Mouse (Mus musculus): ENCODE results near the gene Krcc1. TPM values are rescaled to one million over a fixed set of nuclear protein-coding genes. Genes with fewer than 3 reads are reported as not detected.
"Not testable (repeated sequence)": the region's sequence is repeated elsewhere in the genome, so short reads cannot be mapped to it uniquely, and the experiment has no call there.

Gene Krcc1
- polyA plus RNA-seq, 1 experiment from 2014 or later: 21.5 TPM

DNA sequence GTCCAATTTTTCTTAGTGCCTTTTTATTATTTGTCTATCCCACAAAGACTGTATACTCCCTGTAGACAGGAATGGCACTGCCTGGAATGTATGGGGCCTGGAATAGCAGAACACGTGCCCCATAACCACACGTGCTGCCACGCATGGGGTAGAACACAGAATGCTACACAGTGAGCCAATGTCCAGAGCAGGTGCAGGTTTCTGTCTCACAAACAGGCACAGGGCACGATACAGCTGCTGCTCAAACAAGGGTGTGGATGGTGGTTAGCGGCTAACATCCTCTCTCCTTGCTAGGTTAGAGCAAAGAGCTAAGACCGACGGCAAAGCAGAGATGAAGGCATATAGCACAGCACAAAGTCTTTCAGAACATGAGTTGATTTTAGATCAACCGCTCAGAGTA lies 36.0 kb downstream of the Krcc1 start:
- DNase-seq (ENCODE audit: low spot score) (no peak), ATAC-seq (ENCODE audit: low FRiP score) (no peak)
- H3K4me3 ChIP-seq (replicated peaks; ENCODE audit: low read length): no peak overlapping the region
- no peaks in the 10 kb centered on the region for H3K9me3 ChIP-seq (ENCODE audit: control insufficient read depth, low read length)
- WGBS: 87% methylated on average over 8 of the region's 8 CpGs
- no peaks in the 10 kb centered on the region for H3K4me1 ChIP-seq (replicated peaks; ENCODE audit: control insufficient read depth, insufficient read depth, low read length)
- H3K36me3 ChIP-seq (replicated peaks; ENCODE audit: control insufficient read depth, insufficient read depth): no peaks in the 10 kb centered on the region
- no peak overlapping the region for H3K27ac ChIP-seq
- no peak overlapping the region for H3K4me2 ChIP-seq (replicated peaks)
- no peak overlapping the region for H3K9ac ChIP-seq
- H3K27me3 ChIP-seq (ENCODE audit: control insufficient read depth, insufficient read depth, low read length): no peaks in the 10 kb centered on the region

DNA sequence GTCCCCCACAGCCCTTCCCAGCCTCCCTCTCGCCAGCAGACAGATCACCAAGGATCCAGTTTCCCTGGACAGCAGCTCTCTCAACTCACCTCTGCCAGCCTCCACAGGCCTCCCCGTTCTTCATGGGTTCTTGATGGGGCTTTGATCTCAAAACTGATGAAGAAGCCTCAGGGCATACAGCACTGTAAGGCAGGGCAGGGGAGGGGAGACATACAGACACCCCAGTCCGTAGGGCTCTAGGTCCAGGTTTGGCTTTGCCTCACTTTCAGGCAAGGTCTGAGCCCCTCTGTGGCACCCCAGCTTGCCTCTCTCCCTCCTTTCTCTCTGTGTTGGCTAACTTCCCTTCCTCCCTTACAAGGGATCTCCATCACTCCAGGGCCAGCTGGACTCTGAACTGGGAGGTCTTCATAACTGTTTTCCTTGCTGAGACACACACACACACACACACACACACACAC lies 50.4 kb downstream of the Krcc1 start, which contains the start of gene Smyd1:
Gene Smyd1 (minus strand): TSS at position 408 of the 458 bp plus-strand sequence.
- Histone ChIP-seq H3K27me3 (ENCODE audit: control insufficient read depth, insufficient read depth, low read length) (no peaks in the 10 kb centered on the region), H3K27ac (no peak within 1 kb of the TSS), H3K4me1 (replicated peaks; ENCODE audit: control insufficient read depth, insufficient read depth, low read length) (no peaks in the 10 kb centered on the region), H3K4me3 (replicated peaks; ENCODE audit: low read length) (no peak within 1 kb of the TSS), H3K9ac (no peak within 1 kb of the TSS), H3K4me2 (replicated peaks) (no peak within 1 kb of the TSS), H3K9me3 (ENCODE audit: control insufficient read depth, low read length) (no peaks in the 10 kb centered on the region), H3K36me3 (replicated peaks; ENCODE audit: control insufficient read depth, insufficient read depth) (no peaks in the 10 kb centered on the region)
- ATAC-seq (ENCODE audit: low FRiP score) (no peak), DNase-seq (ENCODE audit: low spot score) (no peak)
- WGBS: 88% methylated on average over 3 of the region's 3 CpGs

DNA sequence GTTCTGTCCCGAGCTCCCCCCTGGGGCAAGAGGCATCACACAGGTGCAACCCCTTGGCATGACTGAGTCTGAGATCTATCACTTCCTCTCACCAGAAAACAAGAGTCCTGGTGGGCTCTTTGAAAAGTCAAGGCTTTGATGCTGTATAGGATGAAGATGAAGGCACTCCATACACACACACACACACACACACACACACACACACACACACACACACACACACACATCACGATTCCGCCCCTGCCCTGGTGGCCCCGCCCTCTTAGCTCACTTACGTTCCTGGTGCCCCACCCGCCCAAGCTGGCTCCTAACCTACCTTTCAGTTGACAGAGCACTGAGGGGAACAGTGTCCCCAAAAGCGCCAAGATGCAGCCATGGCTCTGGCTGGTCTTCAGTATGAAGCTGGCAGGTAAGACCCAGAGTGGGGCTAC lies 51.0 kb downstream of the Krcc1 start, which contains the start of gene Cd8b1:
Gene Cd8b1 (plus strand): TSS at position 298 of the 431 bp plus-strand sequence.
- Histone ChIP-seq H3K27ac (no peak within 1 kb of the TSS), H3K4me3 (replicated peaks; ENCODE audit: low read length) (no peak within 1 kb of the TSS), H3K4me1 (replicated peaks; ENCODE audit: control insufficient read depth, insufficient read depth, low read length) (no peaks in the 10 kb centered on the region), H3K4me2 (replicated peaks) (no peak within 1 kb of the TSS), H3K9ac (no peak within 1 kb of the TSS), H3K9me3 (ENCODE audit: control insufficient read depth, low read length) (no peaks in the 10 kb centered on the region), H3K27me3 (ENCODE audit: control insufficient read depth, insufficient read depth, low read length) (no peaks in the 10 kb centered on the region), H3K36me3 (replicated peaks; ENCODE audit: control insufficient read depth, insufficient read depth) (no peaks in the 10 kb centered on the region)
- WGBS: 90% methylated on average over 7 of the region's 7 CpGs
- no peak for ATAC-seq (ENCODE audit: low FRiP score)
- DNase-seq (ENCODE audit: low spot score): no peak

DNA sequence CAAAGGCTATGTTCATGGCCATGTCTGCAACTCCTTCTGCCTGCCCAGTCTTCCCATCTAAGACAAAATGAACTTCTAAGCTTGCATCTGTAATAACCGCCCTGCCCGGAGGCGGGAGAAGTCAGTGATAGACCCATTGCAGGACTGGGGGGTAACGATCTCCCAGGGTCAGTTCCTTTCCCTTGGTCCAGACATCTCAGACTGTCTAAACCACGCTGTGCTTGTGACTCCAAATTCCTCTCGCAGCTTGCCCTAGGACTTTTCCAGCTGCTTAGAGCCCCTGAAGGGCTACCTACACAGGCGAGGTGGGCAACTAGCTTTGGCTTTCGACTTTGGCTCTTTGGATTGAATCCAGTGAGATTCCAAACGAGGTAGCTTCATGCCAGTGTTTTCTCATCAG lies 53.3 kb downstream of the Krcc1 start:
- no peak overlapping the region for H3K4me3 ChIP-seq (replicated peaks; ENCODE audit: low read length)
- 90% methylated on average over 9 of the region's 9 CpGs for WGBS
- H3K9me3 ChIP-seq (ENCODE audit: control insufficient read depth, low read length): no peaks in the 10 kb centered on the region
- no peak overlapping the region for H3K4me2 ChIP-seq (replicated peaks)
- no peaks in the 10 kb centered on the region for H3K36me3 ChIP-seq (replicated peaks; ENCODE audit: control insufficient read depth, insufficient read depth)
- DNase-seq (ENCODE audit: low spot score) (no peak), ATAC-seq (ENCODE audit: low FRiP score) (no peak)
- no peak overlapping the region for H3K27ac ChIP-seq
- no peak overlapping the region for H3K9ac ChIP-seq
- H3K4me1 ChIP-seq (replicated peaks; ENCODE audit: control insufficient read depth, insufficient read depth, low read length): no peaks in the 10 kb centered on the region
- no peaks in the 10 kb centered on the region for H3K27me3 ChIP-seq (ENCODE audit: control insufficient read depth, insufficient read depth, low read length)

DNA sequence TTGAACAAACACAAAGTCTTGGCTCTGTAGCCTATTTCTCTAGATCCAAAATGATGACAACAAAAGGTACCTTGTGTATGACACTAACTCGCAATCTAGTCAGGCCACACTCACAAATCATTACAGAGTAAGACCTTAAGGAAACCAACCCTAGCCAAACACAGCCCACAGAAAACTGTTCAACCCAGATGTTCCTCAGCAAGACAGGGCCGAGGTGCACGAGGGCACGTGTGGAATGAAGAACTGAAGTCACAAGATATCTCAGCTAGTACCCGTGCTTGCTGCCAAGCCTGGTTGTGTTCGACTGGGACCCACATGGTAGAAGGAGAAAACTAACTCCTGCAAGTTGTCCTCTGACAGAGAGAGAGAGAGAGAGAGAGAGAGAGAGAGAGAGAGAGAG lies 58.4 kb downstream of the Krcc1 start:
- Histone ChIP-seq H3K27ac (no peak overlapping the region), H3K9ac (no peak overlapping the region), H3K27me3 (ENCODE audit: control insufficient read depth, insufficient read depth, low read length) (no peaks in the 10 kb centered on the region), H3K9me3 (ENCODE audit: control insufficient read depth, low read length) (no peaks in the 10 kb centered on the region), H3K4me2 (replicated peaks) (no peak overlapping the region), H3K4me3 (replicated peaks; ENCODE audit: low read length) (no peak overlapping the region), H3K4me1 (replicated peaks; ENCODE audit: control insufficient read depth, insufficient read depth, low read length) (no peaks in the 10 kb centered on the region), H3K36me3 (replicated peaks; ENCODE audit: control insufficient read depth, insufficient read depth) (no peaks in the 10 kb centered on the region)
- 89% methylated on average over 6 of the region's 6 CpGs for WGBS
- no peak for ATAC-seq (ENCODE audit: low FRiP score)
- DNase-seq (ENCODE audit: low spot score): no peak

DNA sequence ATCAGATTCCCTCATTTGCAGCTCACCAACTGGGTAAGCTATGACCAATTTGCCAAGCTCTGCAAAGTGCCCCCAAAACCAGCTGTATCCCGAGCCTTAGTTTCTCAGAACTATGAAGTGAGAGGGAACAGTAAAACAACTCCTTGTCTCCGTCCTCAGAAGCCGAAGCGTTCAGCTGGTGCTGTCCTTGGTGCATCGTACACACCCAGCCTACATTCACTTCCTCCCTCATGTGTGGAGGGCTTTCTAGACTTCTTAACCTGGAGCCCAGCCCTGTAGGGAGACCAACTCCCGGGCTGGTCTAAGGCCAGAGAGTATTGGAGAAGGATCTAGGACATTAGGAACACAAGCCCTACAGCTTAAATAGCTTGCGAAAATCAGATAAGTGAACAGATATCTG lies 59.0 kb downstream of the Krcc1 start:
- Histone ChIP-seq H3K36me3 (replicated peaks; ENCODE audit: control insufficient read depth, insufficient read depth) (no peaks in the 10 kb centered on the region), H3K4me3 (replicated peaks; ENCODE audit: low read length) (no peak overlapping the region), H3K27me3 (ENCODE audit: control insufficient read depth, insufficient read depth, low read length) (no peaks in the 10 kb centered on the region), H3K4me2 (replicated peaks) (no peak overlapping the region), H3K9ac (no peak overlapping the region), H3K9me3 (ENCODE audit: control insufficient read depth, low read length) (no peaks in the 10 kb centered on the region), H3K4me1 (replicated peaks; ENCODE audit: control insufficient read depth, insufficient read depth, low read length) (no peaks in the 10 kb centered on the region), H3K27ac (no peak overlapping the region)
- no peak for ATAC-seq (ENCODE audit: low FRiP score)
- no peak for DNase-seq (ENCODE audit: low spot score)
- WGBS: 93% methylated on average over 7 of the region's 7 CpGs

DNA sequence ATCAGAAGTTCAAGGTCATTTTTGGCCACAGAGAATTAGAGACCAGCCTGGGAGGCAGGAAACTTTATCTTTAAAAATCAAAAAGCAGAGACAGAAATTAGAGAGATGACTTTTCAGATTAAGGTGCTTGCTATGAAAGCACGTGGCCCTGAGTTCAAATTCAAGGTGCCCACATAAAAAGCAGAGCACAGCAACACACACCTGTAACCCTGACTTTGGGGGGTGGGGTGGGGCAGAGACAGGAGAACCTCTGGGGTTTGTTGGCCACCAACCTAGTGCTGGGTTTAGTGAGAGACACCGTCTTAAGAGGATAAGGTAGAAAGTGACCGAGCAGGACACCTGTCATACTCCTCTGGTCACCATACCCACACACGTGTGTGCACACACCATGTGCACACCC lies 60.0 kb downstream of the Krcc1 start:
- not testable (repeated sequence) for H3K27me3 ChIP-seq (ENCODE audit: control insufficient read depth, insufficient read depth, low read length); DNase-seq (ENCODE audit: low spot score); H3K4me2 ChIP-seq (replicated peaks); H3K36me3 ChIP-seq (replicated peaks; ENCODE audit: control insufficient read depth, insufficient read depth); H3K4me1 ChIP-seq (replicated peaks; ENCODE audit: control insufficient read depth, insufficient read depth, low read length); H3K9ac ChIP-seq; ATAC-seq (ENCODE audit: low FRiP score); H3K27ac ChIP-seq; H3K9me3 ChIP-seq (ENCODE audit: control insufficient read depth, low read length); H3K4me3 ChIP-seq (replicated peaks; ENCODE audit: low read length)
- 96% methylated on average over 1 of the region's 4 CpGs for WGBS

DNA sequence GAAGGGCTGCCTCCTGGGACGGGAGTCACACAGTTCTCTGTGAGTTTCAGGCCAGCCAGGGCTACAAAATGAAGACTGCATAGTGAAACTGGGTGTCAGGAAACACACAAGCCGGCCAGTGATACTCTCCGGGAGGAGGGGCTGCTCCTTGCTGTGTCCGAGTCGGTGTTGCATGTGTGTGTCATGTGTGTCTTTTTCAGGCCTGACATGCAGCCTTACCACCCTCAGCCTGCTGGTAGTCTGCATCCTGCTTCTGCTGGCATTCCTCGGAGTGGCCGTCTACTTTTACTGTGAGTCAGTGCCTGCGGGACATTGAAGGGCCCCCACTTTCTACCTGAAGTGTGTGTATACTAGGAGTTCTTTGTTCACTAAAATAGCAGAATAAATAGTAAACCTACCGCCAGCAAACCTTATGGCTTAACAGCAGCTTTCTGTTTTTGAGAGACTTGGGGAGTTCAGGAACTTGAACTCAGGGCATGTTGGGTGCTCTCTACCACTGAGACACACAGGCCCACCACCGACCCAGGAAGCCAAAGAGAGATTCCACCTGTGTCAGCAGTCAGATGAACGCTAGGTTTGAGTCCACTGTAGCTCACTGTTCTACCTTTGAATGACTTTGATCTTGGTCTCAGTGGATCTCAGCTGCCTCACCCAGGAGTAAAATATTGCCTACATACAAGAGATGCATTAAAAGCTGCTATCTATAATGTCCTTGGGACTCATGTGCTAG lies 60.9 kb downstream of the Krcc1 start:
- no peaks in the 10 kb centered on the region for H3K36me3 ChIP-seq (replicated peaks; ENCODE audit: control insufficient read depth, insufficient read depth)

DNA sequence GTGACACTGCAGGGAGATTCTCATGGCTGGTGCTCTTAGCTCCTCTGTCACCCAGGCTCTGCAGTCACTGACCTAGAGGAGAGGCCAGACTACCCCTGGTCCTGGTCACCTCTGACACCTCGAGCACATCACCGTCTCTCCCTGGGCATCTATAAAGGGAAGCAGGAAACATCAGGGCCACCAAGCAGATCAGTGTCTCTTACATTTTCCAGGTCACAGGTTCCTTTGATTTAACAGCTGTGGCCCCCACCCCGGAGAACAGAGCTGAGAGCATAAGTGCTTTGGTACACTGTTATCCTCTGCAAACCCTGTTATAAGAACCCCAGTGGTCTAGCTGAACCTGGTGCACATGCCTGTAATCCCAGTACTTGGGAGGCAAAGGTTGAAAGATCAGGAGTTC lies 61.6 kb downstream of the Krcc1 start:
- H3K27ac ChIP-seq: no peak overlapping the region
- no peak overlapping the region for H3K9ac ChIP-seq
- no peaks in the 10 kb centered on the region for H3K27me3 ChIP-seq (ENCODE audit: control insufficient read depth, insufficient read depth, low read length)
- H3K4me2 ChIP-seq (replicated peaks): no peak overlapping the region
- no peaks in the 10 kb centered on the region for H3K36me3 ChIP-seq (replicated peaks; ENCODE audit: control insufficient read depth, insufficient read depth)
- DNase-seq (ENCODE audit: low spot score) (no peak), ATAC-seq (ENCODE audit: low FRiP score) (no peak)
- H3K4me3 ChIP-seq (replicated peaks; ENCODE audit: low read length): no peak overlapping the region
- no peaks in the 10 kb centered on the region for H3K9me3 ChIP-seq (ENCODE audit: control insufficient read depth, low read length)
- H3K4me1 ChIP-seq (replicated peaks; ENCODE audit: control insufficient read depth, insufficient read depth, low read length): no peaks in the 10 kb centered on the region
- 80% methylated on average over 3 of the region's 3 CpGs for WGBS

More for the DNA sequence above, 60.9 kb downstream of the Krcc1 start:
- H3K9me3 ChIP-seq (ENCODE audit: control insufficient read depth, low read length): no peaks in the 10 kb centered on the region
- H3K9ac ChIP-seq: no peak overlapping the region
- no peak overlapping the region for H3K4me3 ChIP-seq (replicated peaks; ENCODE audit: low read length)
- no peak for DNase-seq (ENCODE audit: low spot score)
- H3K4me2 ChIP-seq (replicated peaks): no peak overlapping the region
- no peaks in the 10 kb centered on the region for H3K4me1 ChIP-seq (replicated peaks; ENCODE audit: control insufficient read depth, insufficient read depth, low read length)
- no peaks in the 10 kb centered on the region for H3K27me3 ChIP-seq (ENCODE audit: control insufficient read depth, insufficient read depth, low read length)
- WGBS: 87% methylated on average over 11 of the region's 11 CpGs
- H3K27ac ChIP-seq: no peak overlapping the region
- no peak for ATAC-seq (ENCODE audit: low FRiP score)

All from hindbrain, embryonic 14.5 days (tissue).